Mouse (Mus musculus): ENCODE measurements around the gene Endou.

GRCm38 (mm10) chr15:97720026-97720675, 11.0 kb downstream of the Endou start:
- TF ChIP-seq POLR2A (IDR thresholded peaks at IDR 0.05; ENCODE audit: borderline replicate concordance, low read depth, low read length) (no peak), CTCF (IDR thresholded peaks at IDR 0.05; ENCODE audit: low read depth, low read length) (no peak)

Measured in bone marrow macrophage, adult 2 months (primary cell).